Mouse (Mus musculus) gastrocnemius, postnatal 4 days (tissue): ENCODE results near the gene Xrcc1. TPM values are rescaled to one million over a fixed set of nuclear protein-coding genes. Genes with fewer than 3 reads are reported as not detected.

ENCODE experiments used
- DNase-seq, 2 experiments: peaks; one replicate each; pipeline ENCODE4 v3.0.0; 2021 to 2022; ENCODE audit warnings: low spot score in 2 of 2, mixed read lengths in 2 of 2
- total RNA-seq, 2 experiments: library from RNA; stranded (reverse); gene quantifications; 2 replicates each; pipeline ENCODE4 v1.2.3; 2021

Gene Xrcc1
- total RNA-seq, 2 experiments from 2014 or later = 44.4 to 45.2 TPM

DNA sequence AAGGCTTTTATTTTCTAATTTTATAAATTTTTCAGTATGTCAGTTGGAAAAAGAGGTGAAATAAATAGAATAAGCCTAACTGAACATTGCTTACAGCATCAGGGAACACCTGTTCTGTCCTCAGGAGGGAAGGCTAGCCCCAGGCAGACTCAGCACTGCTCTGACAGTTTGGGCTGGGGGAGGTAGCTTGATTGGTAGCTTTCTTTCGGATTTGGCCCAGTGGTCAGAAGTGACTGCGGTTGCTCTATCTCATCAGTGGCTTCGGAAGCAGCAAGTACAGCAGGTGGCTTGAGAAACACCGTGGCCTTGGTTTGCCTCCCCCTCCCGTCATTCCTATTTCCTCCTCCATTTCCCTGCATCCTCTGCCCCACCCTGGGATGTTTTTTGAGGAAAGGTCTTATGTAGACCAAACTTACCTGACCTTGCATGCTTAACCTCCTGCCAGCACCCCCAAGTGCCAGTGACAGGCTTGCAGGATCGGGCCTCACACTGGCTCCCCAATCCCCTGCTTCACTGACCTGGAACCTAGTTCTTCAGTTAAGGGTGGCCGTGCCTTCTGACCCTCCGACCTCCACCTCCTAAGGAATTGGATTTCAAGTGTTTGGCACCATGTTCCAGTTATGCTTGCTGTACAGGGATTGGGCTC is 17.2 kb downstream of the Xrcc1 start:
- no peak for DNase-seq

GRCm38 (mm10) chr7:24563837-24564206 is 17.7 kb downstream of the Xrcc1 start:
- no peak for DNase-seq

GRCm38 (mm10) chr7:24564607-24565265 is 18.6 kb downstream of the Xrcc1 start:
- peak in 1 of 2 experiments; percentile 76 for DNase-seq

DNA sequence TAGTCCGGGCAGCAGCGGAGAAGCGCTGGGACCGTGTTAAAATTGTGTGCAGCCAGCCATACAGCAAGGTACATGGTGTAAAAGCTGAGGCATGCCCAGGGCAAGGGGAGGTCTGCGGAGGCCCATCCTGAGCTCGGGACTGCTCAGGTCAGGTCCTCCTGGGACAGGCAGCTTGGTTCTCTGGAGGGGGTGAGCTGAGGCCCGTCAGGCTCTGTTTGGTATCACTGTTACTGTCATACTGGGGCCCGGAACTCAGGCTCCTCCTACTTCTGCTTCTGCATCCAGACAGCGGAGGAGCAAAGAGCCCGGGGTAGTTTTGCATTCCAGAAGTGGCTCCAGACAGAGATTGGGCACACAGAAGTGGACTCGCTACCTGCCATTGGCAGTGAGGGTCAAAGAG is 19.5 kb downstream of the Xrcc1 start:
- no peak for DNase-seq

DNA sequence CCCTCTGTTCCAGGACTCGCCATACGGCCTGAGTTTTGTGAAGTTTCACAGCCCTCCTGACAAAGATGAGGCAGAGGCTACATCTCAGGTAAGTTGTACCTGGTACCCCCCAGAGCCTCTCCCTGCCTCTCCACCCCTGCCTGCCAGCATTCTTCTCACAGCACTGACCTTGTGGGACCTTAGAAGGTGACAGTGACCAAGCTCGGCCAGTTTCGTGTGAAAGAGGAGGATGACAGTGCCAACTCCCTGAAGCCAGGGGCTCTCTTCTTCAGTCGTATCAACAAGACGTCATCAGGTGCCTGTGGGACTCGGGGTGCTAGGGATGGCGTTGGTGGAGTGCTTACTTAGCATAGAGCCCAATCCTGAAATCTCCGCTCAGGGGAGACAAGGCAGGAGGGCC is 20.1 kb downstream of the Xrcc1 start:
- DNase-seq = no peak

DNA sequence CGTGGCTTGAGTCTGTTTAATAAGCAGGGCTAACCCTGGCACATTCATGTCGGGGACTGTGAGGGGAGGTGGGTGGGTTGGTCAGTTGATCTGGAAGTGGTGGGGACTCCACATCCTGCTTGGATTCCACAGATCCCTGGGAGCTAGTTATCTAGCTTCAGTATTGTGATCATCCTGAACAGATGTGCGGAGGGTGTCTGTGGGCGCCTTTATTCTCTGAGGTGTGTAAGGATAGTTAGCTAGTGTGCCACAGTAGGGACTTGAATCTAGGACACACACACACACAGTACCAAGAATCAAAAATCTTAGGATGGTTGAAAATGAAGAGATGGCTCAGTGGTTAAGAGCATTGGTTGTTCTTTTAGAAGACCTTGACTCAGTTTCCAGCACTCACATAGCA is 22.4 kb downstream of the Xrcc1 start:
- DNase-seq = no peak

DNA sequence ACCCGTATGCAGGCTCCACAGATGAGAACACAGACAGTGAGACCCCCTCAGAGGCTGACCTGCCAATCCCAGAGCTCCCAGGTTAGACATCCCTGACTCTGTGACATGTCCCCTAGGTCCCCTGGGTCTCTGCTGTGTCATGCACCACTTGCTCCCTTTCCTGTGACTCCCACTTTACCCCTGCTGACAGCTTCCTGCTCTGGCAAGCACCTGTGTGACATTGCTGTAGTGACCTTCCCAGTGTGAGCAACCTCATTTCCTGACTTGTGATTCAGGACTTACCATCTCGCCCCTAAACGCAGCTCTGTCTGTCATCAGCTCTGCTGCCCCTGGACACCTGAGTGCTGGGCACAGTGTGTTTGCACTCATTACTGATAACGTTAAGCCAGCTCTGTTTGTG is 25.0 kb downstream of the Xrcc1 start:
- DNase-seq = no peak

DNA sequence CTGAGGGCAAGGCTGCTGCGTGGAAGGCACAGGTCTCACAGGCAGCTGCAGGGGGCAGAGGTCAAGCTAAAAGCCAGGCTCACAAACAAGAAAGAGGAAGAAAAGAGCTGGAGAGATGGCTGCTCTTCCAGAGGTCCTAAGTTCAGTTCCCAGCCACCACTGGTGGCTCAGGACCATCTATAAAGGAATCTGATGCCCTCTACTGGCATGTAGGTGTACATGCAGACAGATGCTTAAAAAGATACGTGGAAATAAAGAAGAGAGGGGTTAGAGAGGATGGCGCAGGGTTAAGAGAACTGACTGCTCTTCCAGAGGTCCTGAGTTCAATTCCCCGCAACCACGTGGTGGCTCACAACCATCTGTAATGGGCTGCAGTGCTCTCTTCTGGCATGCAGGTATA is 26.4 kb downstream of the Xrcc1 start:
- no peak for DNase-seq

- DNase-seq = no peak
Observed at GRCm38 (mm10) chr7:24574224-24574796, 28.2 kb downstream of the Xrcc1 start.

DNA sequence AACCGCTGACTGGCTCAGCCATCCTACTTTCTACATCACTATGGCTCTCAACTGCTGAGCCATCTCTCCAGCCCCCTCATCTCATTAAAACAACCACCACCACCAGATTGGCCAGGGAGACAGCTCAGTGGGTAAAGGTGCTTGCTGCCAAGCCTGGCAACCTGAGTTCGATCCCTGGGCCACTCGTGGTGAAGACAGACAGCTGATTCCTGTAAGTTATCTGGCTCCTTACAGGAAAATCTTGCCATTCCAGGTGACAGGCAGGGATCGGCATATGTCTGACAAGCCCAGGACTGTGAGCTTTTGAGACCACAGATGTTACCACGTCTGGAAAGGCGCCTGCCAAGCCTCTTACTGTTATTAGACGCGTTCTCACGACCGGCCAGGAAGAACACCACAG is 31.7 kb downstream of the Xrcc1 start:
- DNase-seq = no peak

DNA sequence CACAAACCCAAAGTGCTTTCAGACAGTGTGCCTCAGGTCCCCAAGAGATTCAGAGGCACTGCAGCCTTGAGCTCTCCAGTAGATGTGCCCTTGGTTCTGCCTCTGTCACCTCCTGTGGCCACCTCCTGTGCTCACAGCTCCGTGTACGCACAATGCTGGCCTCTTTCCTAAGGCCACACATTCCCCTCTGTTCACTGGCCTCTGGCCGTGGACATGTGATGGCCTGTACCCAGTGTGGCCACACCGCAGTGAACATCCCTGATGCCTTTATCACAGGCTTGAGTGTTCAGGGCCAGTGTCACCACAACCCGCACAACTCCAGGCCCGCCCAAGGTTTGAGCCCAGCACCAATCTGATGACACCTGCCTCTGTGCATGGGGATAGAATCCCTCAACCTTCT is 38.8 kb downstream of the Xrcc1 start:
- no peak for DNase-seq

- no peak for DNase-seq
Observed at GRCm38 (mm10) chr7:24585995-24586394, 39.9 kb downstream of the Xrcc1 start.

GRCm38 (mm10) chr7:24586828-24587227 is 40.7 kb downstream of the Xrcc1 start:
- DNase-seq = peak in 1 of 2 experiments; percentile 34

DNA sequence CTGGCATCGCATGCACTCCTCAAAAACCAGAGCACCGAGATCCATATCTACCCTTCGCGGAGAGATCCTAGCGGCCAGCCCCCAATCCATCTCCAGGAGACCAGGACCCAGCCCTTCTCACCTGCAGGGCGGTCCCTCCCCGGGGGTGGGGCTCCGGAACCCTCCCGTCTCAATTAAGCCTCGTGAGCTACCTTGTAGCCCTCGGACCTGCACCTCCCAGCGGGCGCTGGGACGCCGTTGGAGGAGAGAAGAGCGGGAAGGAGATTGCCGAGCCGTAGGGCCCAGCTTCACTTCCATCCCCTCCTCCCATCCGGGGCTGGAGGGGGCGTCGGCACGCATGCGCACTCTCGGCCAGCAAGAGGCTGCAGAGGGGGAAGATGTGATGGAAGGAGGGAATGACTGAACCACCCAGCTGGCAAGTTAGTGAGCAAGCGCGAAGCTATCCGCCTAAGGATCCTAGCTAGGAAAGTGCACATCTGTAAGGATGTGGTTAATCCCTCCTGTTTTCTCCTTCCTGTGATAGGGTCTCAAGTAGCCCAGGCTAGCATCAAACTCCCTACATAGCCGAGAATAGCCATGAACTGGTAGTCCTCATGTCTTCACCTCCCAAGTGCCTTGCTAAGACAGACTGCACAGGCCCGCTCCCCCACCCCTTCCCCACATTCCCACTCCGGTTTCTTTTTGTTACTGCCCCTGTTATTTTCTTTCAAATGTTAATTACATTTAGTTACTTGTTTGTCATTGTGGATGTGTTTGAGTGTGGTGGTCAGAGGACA is 41.4 kb downstream of the Xrcc1 start, which contains the start of the genes Ethe1 and Zfp575:
Gene Ethe1 (plus strand): TSS at position 214 of the 776 bp plus-strand sequence.
Gene Zfp575 (minus strand): TSS at position 312 of the 776 bp plus-strand sequence.
- DNase-seq = peak; percentile 69 to 78

GRCm38 (mm10) chr7:24588336-24588735 is 42.2 kb downstream of the Xrcc1 start:
- no peak for DNase-seq

DNA sequence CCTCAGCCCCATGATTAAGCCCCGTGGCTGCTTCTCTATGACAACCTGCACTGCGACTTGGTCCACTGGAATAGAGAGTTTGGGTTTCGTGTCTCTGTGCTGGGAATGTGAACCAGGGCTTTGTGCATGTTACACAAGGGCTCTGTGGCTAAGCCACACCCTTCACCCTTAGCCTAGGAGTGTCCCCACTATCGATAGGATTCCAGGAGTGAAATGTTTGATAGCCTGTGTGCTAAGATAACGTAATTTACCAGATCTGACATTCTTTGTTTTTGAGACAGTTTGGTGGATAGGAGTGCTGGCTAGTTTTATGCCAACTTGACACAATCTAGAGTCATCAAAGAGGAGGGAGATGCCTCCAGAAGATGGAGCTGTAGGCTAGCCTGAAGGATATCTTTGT is 45.6 kb downstream of the Xrcc1 start:
- no peak for DNase-seq

GRCm38 (mm10) chr7:24592163-24592562 is 46.1 kb downstream of the Xrcc1 start:
- no peak for DNase-seq

DNA sequence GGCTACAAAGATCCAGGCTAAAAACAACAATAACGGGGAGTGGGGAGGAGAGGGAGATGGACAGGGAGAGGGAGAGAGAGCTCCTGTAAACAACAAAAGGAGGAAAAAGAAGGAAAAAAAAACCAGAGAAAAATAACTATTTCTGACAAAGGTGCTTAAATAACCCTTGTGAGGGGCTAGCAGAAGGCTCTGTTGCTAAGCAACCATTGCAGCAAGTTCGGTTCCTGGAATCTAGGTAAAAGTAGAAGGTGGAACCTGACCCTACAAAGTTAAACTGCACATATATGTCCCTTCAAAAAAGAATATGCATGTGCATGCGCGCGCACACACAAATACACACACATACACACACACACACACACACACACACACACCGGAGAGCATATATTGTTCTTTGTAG is 46.7 kb downstream of the Xrcc1 start:
- no peak for DNase-seq

DNA sequence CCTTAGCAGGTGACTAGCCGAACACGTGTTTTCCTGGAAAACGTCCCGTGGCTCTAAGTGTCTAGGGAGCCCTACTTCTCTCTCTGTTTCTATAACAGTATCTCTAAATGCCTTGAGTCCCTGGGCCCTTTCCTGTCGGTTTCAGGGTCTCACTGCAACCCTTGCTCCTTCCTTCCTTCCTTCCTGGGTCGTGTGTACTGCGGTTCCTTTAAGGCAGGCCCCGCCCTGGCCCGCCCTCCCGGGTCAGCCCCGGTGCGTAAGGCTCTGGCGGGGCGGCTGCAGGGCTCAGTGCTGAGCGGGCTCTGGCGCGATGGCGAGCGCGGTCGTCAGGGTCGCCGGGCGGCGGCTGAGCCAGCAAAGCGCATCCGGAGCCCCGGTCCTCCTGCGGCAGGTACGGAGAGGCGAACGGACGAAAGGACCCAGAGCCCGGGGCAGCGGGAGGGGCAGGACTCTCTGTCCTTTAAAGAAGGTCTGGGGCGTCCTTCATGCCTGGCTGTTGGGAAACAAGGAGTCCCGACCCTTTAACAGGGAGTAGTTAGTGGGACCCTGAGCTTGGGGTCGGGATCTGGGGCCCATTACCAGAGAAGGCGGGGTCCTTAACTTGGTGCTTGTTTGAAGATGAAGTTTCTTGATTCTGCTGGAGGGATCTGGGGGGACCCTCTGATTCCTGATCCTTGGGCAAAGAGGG is 47.7 kb downstream of the Xrcc1 start:
- peak in 1 of 2 experiments; percentile 68 for DNase-seq

DNA sequence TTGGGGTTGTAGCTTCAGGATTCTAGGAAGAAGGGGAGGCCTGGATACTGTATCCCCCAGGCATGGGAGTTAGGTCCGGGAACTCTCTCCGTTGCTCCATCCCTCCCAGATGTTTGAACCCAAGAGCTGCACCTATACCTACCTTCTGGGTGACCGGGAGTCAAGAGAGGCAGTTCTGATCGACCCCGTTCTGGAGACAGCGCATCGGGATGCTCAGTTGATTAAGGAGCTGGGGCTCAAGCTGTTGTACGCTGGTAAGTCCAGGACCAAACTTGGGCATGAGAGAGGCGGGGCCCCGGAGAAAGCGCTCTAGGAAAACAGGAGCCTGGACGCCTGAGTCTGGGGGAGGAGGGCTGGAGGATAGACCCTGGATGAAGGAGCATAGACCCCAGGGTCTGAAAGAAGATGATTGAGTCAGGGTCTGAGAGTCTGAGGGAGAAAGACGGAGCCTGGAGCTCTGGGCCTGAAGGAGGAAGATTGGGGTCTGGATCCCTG is 48.3 kb downstream of the Xrcc1 start:
- no peak for DNase-seq

- DNase-seq = no peak
Observed at GRCm38 (mm10) chr7:24595464-24595863, 49.4 kb downstream of the Xrcc1 start.
